Mouse (Mus musculus): ENCODE measurements at regions not wholly inside any gene's neighbourhood (a gene's known extent, or its start where the extent isn't known, plus 50 kb on each side); places are given as distances from the start of the nearest gene placed in this dataset.
A peak's percentile ranks its signal among the peaks of the same experiment; 100 is the strongest.
"Not testable (repeated sequence)": the region's sequence is repeated elsewhere in the genome, so short reads cannot be mapped to it uniquely, and the experiment has no call there.

DNA sequence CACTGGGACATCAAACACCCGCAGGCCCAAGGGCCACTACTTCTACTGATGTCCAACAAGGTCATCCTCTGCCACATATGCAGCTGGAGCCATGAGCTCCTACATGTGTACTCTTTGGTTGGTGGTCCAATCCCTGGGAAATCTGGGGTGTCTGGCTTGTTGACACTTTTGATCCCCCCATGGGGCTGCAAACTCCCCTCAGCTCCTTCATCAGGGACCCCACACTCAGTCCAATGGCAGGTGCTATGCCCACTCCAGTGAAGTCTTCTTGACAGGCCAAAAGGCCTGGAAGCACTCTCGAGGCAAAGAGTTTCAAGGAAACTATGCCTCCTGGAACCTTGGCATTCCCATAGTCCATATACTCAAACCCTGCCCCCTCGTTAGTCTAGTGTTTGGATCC lies 570.8 kb upstream of the Smc2 start:
- no peak overlapping the region for H3K4me3 ChIP-seq (replicated peaks; ENCODE audit: insufficient read depth, low read depth, low read length)
- H3K4me1 ChIP-seq (ENCODE audit: control insufficient read depth, insufficient read depth, low read length), result no peaks in the 10 kb centered on the region
- no peak overlapping the region for H3K27ac ChIP-seq (ENCODE audit: insufficient read depth, low read length)
- WGBS, result 84% methylated on average over 3 of the region's 3 CpGs
- no peak for DNase-seq
- no peaks in the 10 kb centered on the region for H3K27me3 ChIP-seq (ENCODE audit: control insufficient read depth, insufficient read depth, low read length)
- TF ChIP-seq CTCF (IDR thresholded peaks at IDR 0.05; ENCODE audit: borderline replicate concordance, insufficient read depth, low read depth, low read length) (no peak), POLR2A (IDR thresholded peaks at IDR 0.05; ENCODE audit: borderline replicate concordance, insufficient read depth, low read length) (no peak)

DNA sequence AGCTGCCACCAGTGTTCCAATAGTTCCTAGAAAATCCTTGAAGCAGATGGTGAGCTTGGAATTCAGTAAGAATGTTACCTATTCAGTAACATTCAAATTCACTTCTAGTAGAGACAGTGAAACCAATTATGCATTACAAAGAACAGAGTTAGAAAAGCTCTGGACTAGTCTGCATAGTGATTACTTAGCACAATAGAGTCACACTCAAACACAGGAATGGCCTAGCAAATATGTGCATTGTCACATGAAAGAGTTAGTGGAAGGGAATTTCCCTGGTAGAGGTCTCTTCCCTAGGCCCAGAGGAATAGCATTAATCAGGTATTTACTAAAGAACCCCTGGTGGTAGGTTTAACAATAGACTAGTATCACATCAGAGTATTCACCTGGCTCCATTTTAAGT lies 570.3 kb upstream of the Smc2 start:
- not testable (repeated sequence) for H3K4me1 ChIP-seq (ENCODE audit: control insufficient read depth, insufficient read depth, low read length); H3K27me3 ChIP-seq (ENCODE audit: control insufficient read depth, insufficient read depth, low read length); DNase-seq; H3K4me3 ChIP-seq (replicated peaks; ENCODE audit: insufficient read depth, low read depth, low read length); H3K27ac ChIP-seq (ENCODE audit: insufficient read depth, low read length)

DNA sequence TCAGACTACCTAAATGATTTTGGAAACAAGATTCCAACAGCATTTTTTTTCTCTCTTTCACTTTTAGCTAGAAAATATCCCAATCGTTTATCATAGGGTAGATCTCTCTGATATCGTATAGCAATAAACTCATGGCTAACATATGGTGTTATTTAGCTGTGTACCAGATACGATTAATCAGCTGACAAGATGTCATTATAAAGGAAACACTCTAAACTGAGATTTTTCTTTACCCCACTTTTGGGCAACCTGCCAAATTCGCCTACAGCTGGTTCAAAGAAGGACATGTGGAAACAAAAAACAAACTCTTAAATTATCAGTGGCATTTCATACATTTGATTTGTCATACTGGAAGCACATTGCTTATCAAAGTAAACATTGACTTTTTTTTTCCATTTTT lies 553.6 kb upstream of the Smc2 start:
- no peak for DNase-seq
- TF ChIP-seq POLR2A (IDR thresholded peaks at IDR 0.05; ENCODE audit: borderline replicate concordance, insufficient read depth, low read length) (no peak), CTCF (IDR thresholded peaks at IDR 0.05; ENCODE audit: borderline replicate concordance, insufficient read depth, low read depth, low read length) (no peak)
- Histone ChIP-seq H3K27ac (ENCODE audit: insufficient read depth, low read length) (no peak overlapping the region), H3K4me1 (ENCODE audit: control insufficient read depth, insufficient read depth, low read length) (no peaks in the 10 kb centered on the region), H3K27me3 (ENCODE audit: control insufficient read depth, insufficient read depth, low read length) (no peaks in the 10 kb centered on the region), H3K4me3 (replicated peaks; ENCODE audit: insufficient read depth, low read depth, low read length) (no peak overlapping the region)
- WGBS, result 46% methylated on average over 4 of the region's 4 CpGs

DNA sequence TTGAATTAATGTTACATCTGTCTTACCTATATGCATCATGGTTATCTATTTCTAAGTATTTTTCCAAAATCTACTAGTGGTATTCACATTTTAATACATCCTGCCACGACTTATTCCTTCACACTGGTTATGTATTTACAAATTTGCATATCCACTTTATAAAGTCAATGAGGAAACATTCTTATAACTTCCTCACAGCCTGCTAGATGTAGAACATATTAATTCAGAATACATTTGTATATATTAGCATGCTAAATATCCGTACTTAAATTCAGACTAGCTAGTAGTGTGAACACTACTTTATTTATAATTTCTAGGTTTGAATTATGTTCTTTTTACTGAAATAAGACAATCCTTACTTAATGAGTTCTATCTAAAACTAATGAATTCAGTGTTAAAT lies 549.8 kb upstream of the Smc2 start:
- Histone ChIP-seq H3K4me3 (replicated peaks; ENCODE audit: insufficient read depth, low read depth, low read length) (no peak overlapping the region), H3K27me3 (ENCODE audit: control insufficient read depth, insufficient read depth, low read length) (no peaks in the 10 kb centered on the region), H3K4me1 (ENCODE audit: control insufficient read depth, insufficient read depth, low read length) (no peaks in the 10 kb centered on the region), H3K27ac (ENCODE audit: insufficient read depth, low read length) (no peak overlapping the region)
- DNase-seq, result no peak
- TF ChIP-seq CTCF (IDR thresholded peaks at IDR 0.05; ENCODE audit: borderline replicate concordance, insufficient read depth, low read depth, low read length) (no peak), POLR2A (IDR thresholded peaks at IDR 0.05; ENCODE audit: borderline replicate concordance, insufficient read depth, low read length) (no peak)
- 77% methylated on average over 2 of the region's 2 CpGs for WGBS

DNA sequence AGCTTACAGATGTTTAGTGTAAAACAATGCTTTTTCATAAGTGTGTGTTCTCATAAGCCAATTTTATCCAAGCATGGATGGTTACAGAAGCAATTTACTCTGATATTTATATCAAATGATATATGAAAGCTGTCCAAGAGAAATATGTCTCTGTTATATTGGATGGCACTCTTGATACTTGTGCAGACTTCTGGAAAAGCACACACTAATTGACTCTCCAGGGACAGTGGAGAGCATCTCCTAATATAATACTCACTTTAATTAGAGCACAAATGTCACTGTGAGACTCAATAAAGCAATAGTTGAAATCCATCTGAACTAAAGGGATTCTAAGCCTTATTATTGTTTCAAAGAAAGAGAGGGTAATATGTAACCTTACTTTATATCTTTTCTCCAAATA lies 510.8 kb upstream of the Smc2 start:
- no peak overlapping the region for H3K27ac ChIP-seq (ENCODE audit: insufficient read depth, low read length)
- no peak overlapping the region for H3K4me3 ChIP-seq (replicated peaks; ENCODE audit: insufficient read depth, low read depth, low read length)
- DNase-seq, result no peak
- H3K27me3 ChIP-seq (ENCODE audit: control insufficient read depth, insufficient read depth, low read length), result no peaks in the 10 kb centered on the region
- TF ChIP-seq CTCF (IDR thresholded peaks at IDR 0.05; ENCODE audit: borderline replicate concordance, insufficient read depth, low read depth, low read length), result no peak
- no peak for TF ChIP-seq POLR2A (IDR thresholded peaks at IDR 0.05; ENCODE audit: borderline replicate concordance, insufficient read depth, low read length)
- no peaks in the 10 kb centered on the region for H3K4me1 ChIP-seq (ENCODE audit: control insufficient read depth, insufficient read depth, low read length)

DNA sequence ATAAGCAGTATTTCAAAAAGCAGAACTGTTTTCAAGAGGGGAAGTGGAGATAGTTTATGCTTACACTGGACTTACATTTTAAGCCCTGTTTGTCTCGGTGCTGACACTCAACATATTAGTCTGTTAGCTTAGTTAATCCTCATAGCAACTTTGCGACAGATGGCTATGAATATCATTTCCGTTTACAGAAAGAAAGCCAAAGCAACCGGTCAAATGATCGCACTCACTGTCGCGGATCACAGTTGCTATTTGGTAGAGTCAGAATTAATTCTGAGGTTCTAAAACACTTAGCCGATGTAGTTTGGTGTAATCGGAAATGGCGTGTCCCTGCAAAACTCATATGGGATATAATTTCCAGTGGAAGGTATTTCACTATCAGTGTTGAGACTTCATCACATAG lies 469.3 kb upstream of the Smc2 start:
- 36% methylated on average over 10 of the region's 10 CpGs for WGBS
- no peaks in the 10 kb centered on the region for H3K27me3 ChIP-seq (ENCODE audit: control insufficient read depth, insufficient read depth, low read length)
- no peak for TF ChIP-seq CTCF (IDR thresholded peaks at IDR 0.05; ENCODE audit: borderline replicate concordance, insufficient read depth, low read depth, low read length)
- TF ChIP-seq POLR2A (IDR thresholded peaks at IDR 0.05; ENCODE audit: borderline replicate concordance, insufficient read depth, low read length), result no peak
- H3K27ac ChIP-seq (ENCODE audit: insufficient read depth, low read length), result no peak overlapping the region
- H3K4me3 ChIP-seq (replicated peaks; ENCODE audit: insufficient read depth, low read depth, low read length), result no peak overlapping the region
- no peaks in the 10 kb centered on the region for H3K4me1 ChIP-seq (ENCODE audit: control insufficient read depth, insufficient read depth, low read length)
- DNase-seq, result peak in 1 of 2 experiments; percentile 1

DNA sequence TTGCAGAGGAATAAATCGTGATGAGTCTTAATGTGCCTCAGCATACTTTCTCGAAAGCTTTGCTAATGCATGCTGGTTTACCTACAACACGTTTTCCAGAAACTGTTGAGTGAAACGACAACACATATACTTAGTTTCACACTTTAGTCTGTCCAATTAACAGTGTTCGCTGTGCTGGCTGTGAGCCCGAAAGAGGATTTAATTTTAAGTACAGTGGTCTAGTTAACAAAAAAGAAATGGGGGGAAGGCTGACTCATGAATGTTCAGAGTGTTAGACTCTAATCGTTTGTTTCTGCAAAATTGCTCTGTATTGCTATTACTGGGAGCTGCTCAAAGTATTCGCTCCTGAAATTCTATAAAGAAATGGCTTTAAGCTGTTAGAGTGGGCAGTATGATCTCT lies 460.1 kb upstream of the Smc2 start:
- H3K4me3 ChIP-seq (replicated peaks; ENCODE audit: insufficient read depth, low read depth, low read length), result no peak overlapping the region
- 77% methylated on average over 8 of the region's 8 CpGs for WGBS
- TF ChIP-seq POLR2A (IDR thresholded peaks at IDR 0.05; ENCODE audit: borderline replicate concordance, insufficient read depth, low read length) (no peak), CTCF (IDR thresholded peaks at IDR 0.05; ENCODE audit: borderline replicate concordance, insufficient read depth, low read depth, low read length) (no peak)
- DNase-seq, result no peak
- H3K27me3 ChIP-seq (ENCODE audit: control insufficient read depth, insufficient read depth, low read length), result no peaks in the 10 kb centered on the region
- no peaks in the 10 kb centered on the region for H3K4me1 ChIP-seq (ENCODE audit: control insufficient read depth, insufficient read depth, low read length)
- no peak overlapping the region for H3K27ac ChIP-seq (ENCODE audit: insufficient read depth, low read length)

DNA sequence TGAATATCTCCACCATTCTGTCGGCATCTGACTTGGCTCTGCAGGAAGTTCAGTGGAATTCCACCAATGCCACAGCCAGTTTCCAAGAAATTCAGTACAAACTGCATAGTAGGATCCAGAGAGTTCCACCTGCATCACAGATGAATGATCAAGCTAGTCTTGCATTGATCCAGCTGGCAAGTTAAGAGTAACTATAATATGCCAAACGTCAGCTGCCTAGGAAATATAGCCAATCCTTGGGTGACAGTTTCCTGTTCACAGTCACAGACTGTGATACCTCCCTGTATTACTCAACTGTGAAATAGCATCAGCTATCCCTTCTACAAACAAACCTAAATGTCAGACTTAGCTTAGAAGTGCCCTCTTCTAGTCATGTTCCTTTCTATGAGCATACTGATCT lies 446.6 kb upstream of the Smc2 start:
- no peaks in the 10 kb centered on the region for H3K4me1 ChIP-seq (ENCODE audit: control insufficient read depth, insufficient read depth, low read length)
- 47% methylated on average over 2 of the region's 2 CpGs for WGBS
- no peak overlapping the region for H3K27ac ChIP-seq (ENCODE audit: insufficient read depth, low read length)
- no peaks in the 10 kb centered on the region for H3K27me3 ChIP-seq (ENCODE audit: control insufficient read depth, insufficient read depth, low read length)
- no peak for TF ChIP-seq POLR2A (IDR thresholded peaks at IDR 0.05; ENCODE audit: borderline replicate concordance, insufficient read depth, low read length)
- TF ChIP-seq CTCF (IDR thresholded peaks at IDR 0.05; ENCODE audit: borderline replicate concordance, insufficient read depth, low read depth, low read length), result no peak
- DNase-seq, result no peak
- H3K4me3 ChIP-seq (replicated peaks; ENCODE audit: insufficient read depth, low read depth, low read length), result no peak overlapping the region
